Mouse (Mus musculus) T-helper 17 cell (primary cell): ENCODE data around the gene Zfp36l1.

ENCODE experiments used
- in situ Hi-C, 2 experiments: fragments of 300-600 bp; cut with MboI, MseI; formaldehyde crosslinking; loops; 1 replicate in 1 of 2; 2 replicates in 1 of 2; pipeline ENCODE4 v1.15.1; 2025; ENCODE audit warnings: high pct_unique_total_duplicates in 2 of 2

Gene Zfp36l1

GRCm38 (mm10) chr12:80132250-80133003 lies 19.6 kb upstream of the Zfp36l1 start:
- in situ Hi-C loops = no loop called here

GRCm38 (mm10) chr12:80131359-80132249 lies 18.8 kb upstream of the Zfp36l1 start:
- in situ Hi-C loops = no loop called here

GRCm38 (mm10) chr12:80130558-80131358 lies 17.9 kb upstream of the Zfp36l1 start:
- in situ Hi-C loops = no loop called here

- in situ Hi-C loops = no loop called here
Measured at GRCm38 (mm10) chr12:80129531-80129930, 16.7 kb upstream of the Zfp36l1 start.

- in situ Hi-C loops = no loop called here
Measured at GRCm38 (mm10) chr12:80127191-80127762, 14.5 kb upstream of the Zfp36l1 start.

- in situ Hi-C loops = no loop called here
Measured at GRCm38 (mm10) chr12:80125316-80125715, 12.5 kb upstream of the Zfp36l1 start.

- in situ Hi-C loops = no loop called here
Measured at GRCm38 (mm10) chr12:80124756-80125155, 11.9 kb upstream of the Zfp36l1 start.

GRCm38 (mm10) chr12:80124211-80124610 lies 11.4 kb upstream of the Zfp36l1 start:
- in situ Hi-C loops = no loop called here

- in situ Hi-C loops = no loop called here
Measured at GRCm38 (mm10) chr12:80123227-80123803, 10.5 kb upstream of the Zfp36l1 start.

- in situ Hi-C loops = no loop called here
Measured at GRCm38 (mm10) chr12:80121438-80121837, 8.6 kb upstream of the Zfp36l1 start.

GRCm38 (mm10) chr12:80118588-80118987 lies 5.8 kb upstream of the Zfp36l1 start:
- in situ Hi-C loops = no loop called here

- in situ Hi-C loops = no loop called here
Measured at GRCm38 (mm10) chr12:80116206-80117112, 3.6 kb upstream of the Zfp36l1 start.

- in situ Hi-C loops = no loop called here
Measured at GRCm38 (mm10) chr12:80115863-80116194, 3.0 kb upstream of the Zfp36l1 start.

GRCm38 (mm10) chr12:80115142-80115862 lies 2.5 kb upstream of the Zfp36l1 start:
- in situ Hi-C loops = no loop called here

GRCm38 (mm10) chr12:80114892-80115141 lies 2.0 kb upstream of the Zfp36l1 start:
- in situ Hi-C loops = no loop called here

- in situ Hi-C loops = no loop called here
Measured at GRCm38 (mm10) chr12:80114031-80114891, 1.4 kb upstream of the Zfp36l1 start.

GRCm38 (mm10) chr12:80113586-80114021 lies 791 bp upstream of the Zfp36l1 start:
- in situ Hi-C loops = no loop called here

- in situ Hi-C loops = no loop called here
Measured at GRCm38 (mm10) chr12:80112071-80112660, 647 bp downstream of the Zfp36l1 start.
